Mouse (Mus musculus) cortical plate, adult 2 months (tissue): Measurements from ENCODE around the gene Gcnt3.

Experiments
- CTCF ChIP-seq: fragments of 200-500 bp; IDR thresholded peaks from 2 replicates; pipeline ENCODE4 v1.5.1; 2011; ENCODE audit warnings: mild to moderate bottlenecking, control low read depth, low read length; ENCODE audit not compliant: insufficient read depth; ENCODE audit errors: extremely low read depth
- POLR2A ChIP-seq: fragments of 200-500 bp; IDR thresholded peaks from 2 replicates; pipeline ENCODE4 v1.6.1; 2011; ENCODE audit warnings: mild to moderate bottlenecking, low read length, control low read depth; ENCODE audit not compliant: insufficient read depth; ENCODE audit errors: extremely low read depth

- TF ChIP-seq POLR2A (no peak), CTCF (no peak)
Measured at GRCm38 (mm10) chr9:70039597-70040385, 1.9 kb upstream of the Gcnt3 start.
